Mouse (Mus musculus): ENCODE results near the gene Ssc5d.

Ssc5d gene

DNA sequence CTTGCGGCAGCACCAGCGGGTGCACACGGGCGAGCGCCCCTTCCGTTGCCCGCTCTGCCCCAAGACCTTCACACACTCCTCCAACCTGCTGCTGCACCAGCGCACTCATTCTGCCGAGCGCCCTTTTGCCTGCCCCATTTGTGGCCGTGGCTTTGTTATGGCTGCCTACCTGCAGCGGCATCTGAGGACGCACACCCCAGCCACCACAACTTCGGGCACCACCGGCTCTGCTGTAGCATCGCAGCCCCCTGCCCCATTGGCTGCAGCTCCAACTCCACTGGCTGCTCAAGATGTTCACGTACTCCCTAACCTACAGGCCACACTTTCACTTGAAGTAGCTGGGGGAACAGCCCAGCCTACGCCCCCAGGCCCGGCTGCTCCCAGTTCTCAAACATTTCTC lies 5.1 kb upstream of the Ssc5d start:
- DNase-seq: no peak

DNA sequence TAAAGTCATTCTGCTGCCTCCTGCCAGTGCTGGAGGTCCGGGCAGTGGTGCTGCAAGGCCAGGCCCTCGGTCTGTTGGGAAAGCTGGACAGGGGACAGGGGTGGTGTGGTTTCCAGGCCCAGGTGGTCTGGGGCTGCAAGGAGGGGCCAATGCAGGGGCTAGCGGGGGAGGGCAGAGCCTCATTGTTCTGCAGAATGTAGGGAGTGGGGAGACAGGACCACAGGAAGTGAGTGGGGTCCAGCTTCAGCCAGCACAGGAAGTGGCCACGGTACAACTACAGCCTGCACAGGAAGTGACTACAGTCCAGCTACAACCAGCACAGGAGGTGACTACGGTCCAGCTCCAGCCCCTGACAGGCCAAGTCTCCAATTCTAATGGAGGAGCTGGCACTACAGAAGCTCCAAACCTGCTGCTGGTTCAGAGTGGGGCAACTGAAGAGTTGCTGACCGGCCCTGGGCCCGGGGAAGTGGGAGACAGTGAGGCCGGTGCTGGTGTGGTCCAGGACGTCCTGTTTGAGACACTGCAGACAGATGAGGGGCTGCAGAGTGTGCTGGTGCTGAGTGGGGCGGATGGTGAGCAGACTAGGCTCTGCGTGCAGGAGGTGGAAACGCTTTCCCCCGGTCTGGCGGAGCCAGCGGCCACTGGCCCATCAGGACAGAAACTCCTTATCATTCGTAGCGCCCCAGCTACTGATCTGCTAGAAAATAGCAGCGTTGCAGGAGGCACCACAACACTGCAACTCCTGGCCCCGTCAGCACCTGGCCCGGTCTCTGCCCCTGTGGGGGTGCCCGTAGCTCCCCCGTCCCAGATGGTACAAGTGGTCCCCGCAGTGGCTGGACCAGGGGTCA lies 4.4 kb upstream of the Ssc5d start:
- DNase-seq: peak; percentile 54

DNA sequence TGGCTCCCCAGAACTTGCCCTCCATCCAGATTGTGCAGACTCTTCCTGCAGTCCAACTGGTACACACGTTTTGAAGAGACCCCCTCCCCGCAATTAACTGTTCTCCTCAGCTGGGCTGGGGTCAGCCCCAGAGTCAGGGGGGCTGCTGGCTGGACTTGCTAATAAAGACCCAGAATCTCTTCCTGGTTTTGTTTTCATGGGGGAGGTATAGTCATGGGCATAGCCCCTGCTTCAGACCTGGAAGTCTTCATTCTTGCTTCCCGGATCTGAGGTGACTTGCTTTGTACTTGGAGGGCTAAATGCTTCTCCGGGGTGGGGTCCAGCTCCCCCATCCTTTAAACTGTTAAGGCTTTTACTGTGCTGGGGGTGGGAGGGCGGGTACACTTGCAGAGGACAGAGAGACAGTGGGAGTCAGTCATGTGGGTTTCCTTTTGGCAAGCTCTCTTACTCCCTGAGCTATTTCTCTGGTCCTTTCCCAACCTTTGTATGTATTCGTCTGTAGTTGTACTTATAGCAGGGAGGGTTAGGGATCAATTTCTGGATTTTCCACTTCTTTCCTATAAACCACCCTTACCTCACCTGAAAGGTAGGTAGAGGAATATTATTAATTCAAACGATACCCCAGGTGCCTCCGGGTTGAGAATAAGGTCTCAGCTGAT lies 3.6 kb upstream of the Ssc5d start, which contains the start of gene Nat14:
TSS of gene Nat14 (plus strand) at position 205 of the 659 bp plus-strand sequence.
- DNase-seq: no peak

DNA sequence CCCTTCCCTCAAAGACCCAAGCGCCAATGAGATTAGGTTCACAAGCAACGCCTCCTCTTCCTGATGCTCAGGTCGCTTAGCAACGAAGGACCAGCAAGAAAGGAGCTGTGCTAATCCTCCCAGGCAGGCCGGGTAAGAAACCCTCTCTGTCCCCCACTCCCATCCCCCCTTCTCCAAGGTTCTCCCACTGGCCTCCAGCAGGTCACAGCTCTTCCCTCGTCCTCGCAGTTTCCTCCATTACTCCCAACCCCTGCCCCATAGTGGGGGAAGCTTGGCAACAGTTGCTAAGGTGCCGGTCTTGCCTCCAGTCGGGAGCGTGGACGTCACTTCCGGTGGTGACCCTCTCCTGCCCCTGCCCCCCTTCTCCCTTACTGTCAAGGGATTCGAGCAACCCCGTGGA lies 3.1 kb upstream of the Ssc5d start:
- peak; percentile 87 for DNase-seq

DNA sequence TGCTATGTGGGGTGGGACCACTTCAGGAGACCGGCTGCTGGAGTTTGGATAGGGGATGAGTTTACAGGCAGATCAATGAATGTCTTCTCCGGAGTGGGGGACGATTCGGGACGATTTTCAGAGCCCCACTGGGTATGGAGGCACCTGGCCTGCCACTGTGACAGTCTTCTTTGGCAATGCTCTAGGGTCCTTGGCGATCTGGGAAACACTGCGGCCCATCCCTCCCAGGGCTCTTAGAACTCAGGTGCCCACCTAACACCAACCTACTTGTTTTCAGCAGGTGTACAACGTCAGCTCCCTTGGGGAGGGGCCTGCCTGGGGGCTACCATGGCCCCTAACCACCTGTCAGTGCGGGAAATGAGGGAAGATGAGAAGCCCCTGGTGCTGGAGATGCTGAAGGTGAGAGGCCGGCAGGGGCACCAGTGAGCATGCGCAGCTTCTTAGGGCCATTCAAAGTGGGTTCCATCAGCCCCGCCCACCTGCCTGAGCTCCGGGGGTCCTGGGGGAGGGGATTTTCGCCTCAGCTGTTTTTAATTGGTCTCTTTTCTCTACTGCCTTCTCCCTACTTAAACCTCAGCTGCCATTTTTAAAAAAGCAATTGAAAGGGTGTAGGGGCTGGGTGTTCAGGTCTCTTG lies 2.5 kb upstream of the Ssc5d start:
- peak; percentile 73 for DNase-seq

DNA sequence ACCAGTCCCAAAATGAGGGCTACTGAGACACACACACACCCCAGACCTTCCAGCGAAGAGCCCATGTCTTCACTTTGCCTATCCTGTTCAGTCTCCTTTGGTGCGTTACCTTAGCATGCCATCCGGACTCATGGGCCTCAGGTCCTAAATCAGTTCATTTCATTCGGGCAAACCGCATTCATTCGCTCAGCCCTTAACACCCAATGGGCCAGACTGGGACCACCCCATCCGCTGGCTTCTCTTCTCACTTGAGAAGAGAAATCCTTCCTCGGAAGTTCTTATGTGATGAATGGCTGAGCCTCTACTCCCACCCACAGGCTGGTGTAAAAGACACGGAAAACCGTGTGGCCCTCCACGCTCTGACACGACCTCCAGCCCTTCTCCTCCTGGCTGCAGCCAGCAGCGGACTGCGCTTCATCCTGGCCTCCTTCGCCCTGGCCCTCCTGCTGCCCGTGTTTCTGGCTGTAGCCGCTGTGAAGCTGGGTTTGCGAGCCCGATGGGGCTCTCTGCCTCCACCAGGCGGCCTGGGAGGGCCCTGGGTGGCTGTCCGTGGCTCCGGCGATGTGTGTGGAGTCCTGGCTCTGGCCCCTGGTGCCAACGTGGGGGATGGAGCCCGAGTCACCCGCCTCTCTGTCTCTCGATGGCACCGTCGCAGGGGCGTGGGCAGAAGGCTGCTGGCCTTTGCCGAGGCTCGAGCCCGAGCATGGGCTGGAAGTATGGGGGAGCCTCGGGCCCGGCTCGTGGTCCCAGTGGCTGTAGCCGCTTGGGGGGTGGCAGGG lies 1.8 kb upstream of the Ssc5d start:
- peak; percentile 71 for DNase-seq

DNA sequence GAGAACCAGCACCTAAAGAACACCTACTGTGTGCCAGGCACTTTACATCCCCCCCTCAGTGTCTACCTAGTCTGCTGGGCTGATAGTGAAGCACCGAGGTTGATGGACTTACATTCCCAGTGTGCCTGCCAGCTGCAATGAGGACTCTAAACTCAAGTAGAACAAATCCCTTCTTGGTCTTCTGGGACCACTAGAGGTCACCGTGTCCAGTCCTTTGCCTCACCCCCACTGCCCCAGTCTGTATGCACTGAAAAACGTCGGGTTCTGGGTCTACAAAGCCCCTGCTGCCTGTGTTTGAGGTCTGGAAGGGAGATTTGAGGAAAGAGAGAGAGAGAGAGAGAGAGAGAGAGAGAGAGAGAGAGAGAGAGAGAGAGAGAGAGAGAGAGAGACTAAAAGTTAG lies 1.1 kb upstream of the Ssc5d start:
- no peak for DNase-seq

DNA sequence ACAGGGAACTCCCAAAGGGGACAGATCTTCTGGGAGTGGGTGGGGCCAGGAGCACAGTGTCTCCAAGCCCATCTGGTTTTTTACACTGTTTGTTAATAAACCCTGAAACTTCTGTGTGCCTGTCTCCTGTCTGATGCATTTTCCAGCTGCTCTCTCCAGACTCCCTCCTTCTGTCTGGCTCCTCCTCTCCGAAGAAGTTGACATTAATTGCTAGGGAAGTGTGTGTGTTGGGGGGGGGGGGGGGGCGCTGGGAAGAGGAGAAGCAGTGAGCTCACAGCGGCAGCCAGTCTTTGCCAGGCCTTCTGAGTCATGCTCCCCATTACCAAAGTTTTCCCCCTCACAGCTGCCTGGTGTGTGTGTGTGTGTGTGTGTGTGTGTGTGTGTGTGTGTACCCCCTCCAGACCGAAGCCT lies 689 bp upstream of the Ssc5d start:
- peak; percentile 57 for DNase-seq

DNA sequence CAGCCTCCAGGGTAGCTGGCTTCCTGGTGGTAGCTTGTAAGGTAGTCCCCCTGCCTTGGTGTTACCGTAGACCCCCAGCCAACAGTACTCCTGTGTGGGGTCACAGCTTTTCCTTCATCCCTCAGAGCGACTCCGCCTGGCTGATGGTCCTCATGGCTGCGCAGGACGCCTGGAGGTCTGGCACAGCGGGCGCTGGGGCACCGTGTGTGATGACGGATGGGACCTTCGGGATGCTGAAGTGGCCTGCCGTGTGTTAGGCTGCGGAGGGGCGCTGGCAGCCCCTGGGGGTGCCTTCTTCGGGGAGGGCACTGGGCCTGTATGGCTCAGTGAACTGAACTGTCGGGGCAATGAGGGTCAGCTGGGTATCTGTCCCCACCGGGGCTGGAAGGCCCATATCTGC lies 1.3 kb downstream of the Ssc5d start:
- no peak for DNase-seq

DNA sequence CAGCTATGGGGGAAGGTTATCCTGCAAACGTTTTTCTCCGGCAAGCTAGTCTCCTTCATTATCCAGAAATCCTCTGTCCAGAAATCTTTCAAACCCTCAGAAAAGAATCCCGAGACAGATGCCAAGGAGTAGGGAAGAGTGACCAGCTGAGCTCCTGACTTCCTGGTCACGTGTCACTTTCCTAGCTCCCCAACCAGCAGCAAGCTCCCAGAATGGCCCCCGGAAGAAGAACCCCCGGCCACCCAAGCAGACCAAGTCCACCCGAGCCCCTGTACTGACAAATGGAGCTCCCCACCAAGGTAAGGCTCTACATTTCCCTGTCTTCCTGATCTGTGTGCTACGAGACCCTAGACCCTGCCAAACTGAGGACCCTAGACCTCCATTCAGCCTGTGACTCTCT lies 2.1 kb downstream of the Ssc5d start:
- peak; percentile 45 for DNase-seq

DNA sequence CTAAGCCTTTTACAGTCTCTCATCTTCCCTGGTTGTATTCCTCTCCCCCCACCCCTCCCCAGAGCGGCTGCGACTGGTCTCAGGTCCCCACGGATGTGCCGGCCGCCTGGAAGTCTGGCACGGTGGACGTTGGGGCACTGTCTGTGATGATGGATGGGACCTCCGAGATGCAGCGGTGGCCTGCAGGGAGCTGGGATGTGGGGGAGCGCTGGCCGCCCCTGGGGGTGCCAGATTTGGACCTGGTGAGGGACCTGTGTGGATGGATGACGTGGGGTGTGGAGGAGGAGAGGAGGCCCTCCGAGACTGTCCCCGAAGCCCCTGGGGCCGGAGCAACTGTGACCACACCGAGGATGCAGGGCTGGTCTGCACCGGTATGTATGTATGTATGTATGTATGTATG lies 2.7 kb downstream of the Ssc5d start:
- DNase-seq: no peak

DNA sequence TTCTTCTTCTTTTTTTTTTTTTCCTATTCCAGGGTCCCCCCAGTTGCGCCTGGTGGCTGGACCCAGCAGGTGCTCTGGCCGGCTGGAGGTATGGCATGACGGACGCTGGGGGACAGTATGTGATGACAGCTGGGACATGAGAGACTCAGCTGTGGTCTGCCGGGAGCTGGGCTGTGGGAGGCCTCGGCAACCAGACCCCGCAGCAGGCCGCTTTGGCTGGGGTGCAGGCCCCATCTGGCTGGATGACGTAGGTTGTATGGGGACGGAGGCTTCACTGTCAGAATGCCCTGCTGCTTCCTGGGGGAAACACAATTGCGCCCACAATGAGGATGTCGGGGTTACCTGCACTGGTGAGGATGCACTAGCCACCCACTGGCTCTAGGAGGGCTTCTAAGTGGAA lies 7.5 kb downstream of the Ssc5d start:
- DNase-seq: no peak

DNA sequence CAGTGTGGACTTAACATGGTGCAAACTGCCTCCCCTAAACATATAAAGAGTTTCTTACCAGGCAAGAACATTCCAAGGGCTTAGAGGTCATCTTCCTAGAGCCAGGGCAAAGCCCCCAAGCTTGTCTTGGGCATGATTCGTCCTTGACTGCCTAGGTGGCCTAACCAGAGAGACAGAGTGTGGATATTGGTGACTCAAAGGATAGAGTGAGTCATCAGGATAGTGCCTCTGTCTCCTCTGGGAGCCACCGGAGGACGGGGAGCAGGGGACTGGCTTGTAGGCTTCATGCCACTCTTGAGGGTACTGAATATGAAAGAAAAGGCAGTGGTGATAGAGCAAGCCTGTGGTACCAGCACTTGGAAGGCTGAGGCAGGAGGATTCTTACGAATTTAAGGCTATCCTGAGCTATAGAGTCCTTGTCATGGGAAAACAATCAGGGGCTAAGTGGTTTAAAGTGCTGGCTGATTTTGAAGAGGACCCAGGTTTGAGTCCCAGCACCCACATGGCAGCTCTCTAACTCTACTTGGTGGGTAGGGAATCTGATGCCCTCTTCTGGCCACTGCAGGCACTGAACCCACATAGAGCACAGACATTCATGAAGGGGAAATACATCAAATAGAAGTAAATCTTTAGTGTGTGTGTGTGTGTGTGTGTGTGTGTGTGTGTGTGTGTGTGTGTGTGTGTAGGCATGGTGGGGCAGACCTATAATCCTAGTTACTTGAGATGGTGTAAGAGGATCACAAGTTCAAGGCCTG lies 8.8 kb downstream of the Ssc5d start:
- no peak for DNase-seq

DNA sequence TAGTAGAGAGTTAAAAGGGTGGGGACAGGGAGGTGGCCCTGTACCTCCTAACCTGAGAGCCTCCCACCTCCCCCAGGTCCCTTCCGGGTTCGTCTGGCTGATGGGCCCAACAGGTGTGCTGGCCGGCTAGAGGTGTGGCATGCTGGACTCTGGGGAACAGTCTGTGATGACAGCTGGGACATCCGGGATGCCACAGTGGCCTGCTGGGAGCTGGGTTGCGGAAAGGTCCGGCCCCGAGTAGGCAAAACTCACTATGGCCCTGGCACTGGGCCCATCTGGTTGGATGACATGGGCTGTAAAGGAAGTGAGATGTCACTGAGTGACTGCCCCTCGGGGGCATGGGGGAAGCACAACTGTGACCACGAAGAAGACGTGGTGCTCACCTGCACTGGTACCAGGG lies 11.2 kb downstream of the Ssc5d start:
- DNase-seq: no peak

DNA sequence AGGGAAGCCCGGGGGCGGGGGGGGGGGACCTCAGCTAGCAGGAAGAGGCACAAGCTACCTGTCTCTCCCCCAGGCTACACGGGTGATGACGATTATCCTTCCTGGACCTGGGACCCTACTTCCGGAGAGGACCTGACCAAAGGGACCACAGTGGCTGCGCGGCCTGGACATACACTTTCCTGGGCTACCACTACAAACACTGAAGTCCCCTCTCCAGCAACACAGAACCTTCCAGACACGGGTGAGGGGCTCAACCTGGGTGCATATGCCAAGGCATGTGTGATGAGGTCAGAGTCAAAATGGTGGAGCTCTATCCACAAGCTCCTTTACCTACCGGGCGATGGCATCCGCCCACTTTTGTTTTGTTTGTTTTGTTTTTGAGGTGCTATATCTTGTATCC lies 11.8 kb downstream of the Ssc5d start:
- no peak for DNase-seq

DNA sequence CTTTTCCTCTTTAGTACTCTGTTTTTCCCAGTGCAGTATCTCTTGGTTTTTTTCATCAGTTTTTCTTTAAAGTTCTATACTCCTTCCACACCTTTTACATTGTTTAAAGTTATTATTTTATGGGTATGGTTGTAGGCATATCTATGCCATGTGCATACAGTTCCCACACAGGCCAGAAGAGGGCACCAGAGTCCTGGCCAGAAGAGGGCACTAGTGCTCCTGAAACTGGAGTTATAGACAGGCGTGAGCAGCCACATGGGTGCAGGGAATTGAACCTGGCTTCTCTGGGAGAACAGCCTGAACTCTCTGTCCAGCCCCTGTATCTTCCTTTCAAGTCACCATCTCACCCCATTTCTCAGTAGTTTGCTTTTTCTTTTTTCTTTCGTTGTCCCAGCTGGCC lies 12.9 kb downstream of the Ssc5d start:
- peak; percentile 86 for DNase-seq

DNA sequence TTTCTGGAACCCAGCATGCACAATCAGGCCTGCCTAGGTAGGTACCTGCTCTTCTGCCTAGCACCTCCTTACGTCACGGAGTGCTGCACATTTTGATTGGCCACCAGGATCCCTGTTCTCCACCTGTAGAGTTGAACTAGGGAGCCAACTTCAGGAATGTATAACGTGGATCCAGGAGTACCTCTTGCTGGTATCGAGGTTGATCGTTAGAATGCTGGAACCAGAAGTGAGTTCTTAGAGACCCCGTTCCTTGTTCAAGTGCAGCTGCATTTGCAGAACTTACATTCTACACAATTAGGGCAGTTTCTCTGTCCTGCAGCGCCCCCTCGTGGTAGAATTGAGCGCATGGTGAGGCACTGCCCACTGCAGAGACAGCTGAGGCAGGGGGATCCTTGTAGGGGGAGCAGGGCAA lies 14.5 kb downstream of the Ssc5d start:
- peak; percentile 91 for DNase-seq

DNA sequence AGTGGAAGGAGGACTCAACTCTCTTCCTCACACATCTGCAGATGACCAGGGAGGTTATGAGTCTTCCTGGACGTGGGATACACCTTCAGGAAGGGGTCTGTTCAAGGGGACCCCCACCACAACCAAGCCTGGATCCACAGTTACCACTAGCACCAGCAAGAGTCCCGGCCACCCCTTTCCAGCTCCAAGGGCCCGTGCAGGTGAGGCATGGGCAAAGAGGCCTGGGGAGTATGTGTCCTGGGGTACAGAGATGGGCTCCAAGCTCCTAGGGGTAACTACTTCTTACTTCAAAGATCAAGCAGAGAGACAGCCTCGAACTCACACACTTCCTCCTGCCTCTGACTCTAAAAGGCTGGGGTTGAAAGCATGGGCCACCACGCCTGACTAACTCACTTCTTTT lies 17.1 kb downstream of the Ssc5d start:
- DNase-seq: no peak

DNA sequence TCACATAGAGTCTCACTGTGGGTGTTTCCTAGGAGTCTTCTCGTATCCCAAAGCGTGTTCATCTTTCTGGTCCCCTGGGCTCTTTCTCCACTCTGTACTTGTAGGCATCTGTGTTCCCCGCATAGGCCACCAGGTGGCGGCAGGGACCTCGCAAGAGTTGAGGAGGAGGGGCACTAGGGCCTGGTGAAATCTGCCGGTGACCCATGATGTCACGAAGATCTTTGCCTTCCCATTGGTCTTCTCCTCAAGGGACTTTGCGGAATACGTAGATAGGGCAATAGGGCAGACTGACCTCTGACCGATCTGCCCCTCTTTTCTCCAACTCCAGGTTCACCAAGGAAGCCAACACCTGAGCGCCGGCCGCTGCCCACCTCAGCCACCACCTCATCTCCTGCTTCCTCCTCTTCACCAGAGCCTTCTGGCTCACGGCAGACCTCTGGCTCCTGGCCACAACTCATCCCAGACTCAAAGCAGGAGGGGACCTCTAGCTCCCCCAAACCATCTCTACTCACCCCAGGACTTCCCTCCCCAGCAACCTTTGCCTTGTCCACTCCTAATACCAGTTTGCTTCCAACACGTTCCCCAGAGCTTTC lies 17.7 kb downstream of the Ssc5d start:
- DNase-seq: peak; percentile 95

DNA sequence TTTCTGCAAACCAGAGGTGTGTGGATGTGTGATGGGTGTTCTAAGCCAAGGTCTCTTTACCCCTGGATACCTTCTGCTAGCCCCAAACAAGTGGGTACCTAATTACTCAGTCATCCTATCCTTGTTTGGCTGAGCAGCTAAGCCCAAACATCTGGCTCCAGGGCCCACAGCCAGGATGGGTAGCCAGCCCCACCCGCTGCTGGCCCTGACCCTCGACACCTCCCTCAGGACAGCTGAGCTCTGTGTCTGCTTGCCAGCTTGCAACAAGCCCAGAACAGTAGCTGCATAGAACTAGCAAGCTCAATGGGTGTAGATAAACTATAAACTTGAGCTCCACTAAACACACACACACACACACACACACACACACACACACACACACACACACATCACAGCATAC lies 22.3 kb downstream of the Ssc5d start:
- no peak for DNase-seq

DNA sequence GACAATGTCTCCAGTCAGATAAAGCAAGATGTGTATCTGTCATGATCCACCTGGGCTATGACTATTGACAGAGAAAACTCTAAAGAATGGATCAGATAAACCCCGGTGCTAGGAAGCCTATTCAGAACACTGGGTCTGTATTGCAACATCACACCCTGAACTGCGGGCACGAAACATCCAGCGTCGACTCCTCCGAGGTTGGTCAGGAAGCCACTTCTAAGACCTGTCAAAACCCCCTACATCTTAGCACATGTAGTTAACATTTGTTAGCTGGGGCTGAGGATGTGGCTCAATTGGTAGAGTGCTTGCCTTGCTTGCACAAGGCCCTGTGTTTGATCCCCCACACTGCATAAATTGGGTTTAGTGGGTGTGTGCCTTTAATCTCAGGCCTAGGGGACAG lies 22.8 kb downstream of the Ssc5d start:
- no peak for DNase-seq

Measured in kidney, postnatal 10 days (tissue).